Mouse (Mus musculus): ENCODE measurements around the gene Siae. TPM values are rescaled to one million over a fixed set of nuclear protein-coding genes. Genes with fewer than 3 reads are reported as not detected.

Gene Siae
- total RNA-seq, 2 experiments from 2014 or later, result 10.8 to 11.0 TPM

DNA sequence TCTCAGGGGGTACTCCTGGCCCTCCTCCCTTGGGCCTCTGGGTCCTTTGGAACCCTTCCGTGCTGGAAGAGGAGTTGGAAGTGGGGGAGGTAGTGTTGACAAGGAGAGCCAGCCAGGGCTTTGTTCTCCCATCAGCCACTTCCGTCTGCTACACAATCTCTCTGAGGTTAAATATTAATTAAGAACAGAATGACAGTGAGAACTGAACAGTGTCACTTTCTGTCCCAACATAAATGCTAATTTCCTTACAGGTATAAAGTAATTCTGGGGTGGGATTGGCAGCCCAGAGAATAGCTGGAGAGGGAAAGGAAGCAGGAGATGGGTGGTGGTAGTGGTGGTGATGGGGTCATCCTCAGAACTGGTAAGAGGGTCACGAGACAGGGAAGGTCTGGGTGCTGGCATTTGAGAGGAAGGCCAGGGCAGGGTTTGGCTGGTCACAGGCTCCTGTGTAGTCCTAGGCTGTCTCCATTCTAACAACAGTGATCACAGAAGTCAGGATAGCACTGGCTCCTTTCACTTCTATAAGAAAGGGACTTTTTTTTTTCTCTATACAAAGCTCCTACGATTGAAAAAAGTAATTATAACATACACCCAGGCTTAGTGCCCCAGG lies 13.2 kb downstream of the Siae start:
- no peak for ATAC-seq (replicated peaks; ENCODE audit: poor library complexity, severe bottlenecking)

DNA sequence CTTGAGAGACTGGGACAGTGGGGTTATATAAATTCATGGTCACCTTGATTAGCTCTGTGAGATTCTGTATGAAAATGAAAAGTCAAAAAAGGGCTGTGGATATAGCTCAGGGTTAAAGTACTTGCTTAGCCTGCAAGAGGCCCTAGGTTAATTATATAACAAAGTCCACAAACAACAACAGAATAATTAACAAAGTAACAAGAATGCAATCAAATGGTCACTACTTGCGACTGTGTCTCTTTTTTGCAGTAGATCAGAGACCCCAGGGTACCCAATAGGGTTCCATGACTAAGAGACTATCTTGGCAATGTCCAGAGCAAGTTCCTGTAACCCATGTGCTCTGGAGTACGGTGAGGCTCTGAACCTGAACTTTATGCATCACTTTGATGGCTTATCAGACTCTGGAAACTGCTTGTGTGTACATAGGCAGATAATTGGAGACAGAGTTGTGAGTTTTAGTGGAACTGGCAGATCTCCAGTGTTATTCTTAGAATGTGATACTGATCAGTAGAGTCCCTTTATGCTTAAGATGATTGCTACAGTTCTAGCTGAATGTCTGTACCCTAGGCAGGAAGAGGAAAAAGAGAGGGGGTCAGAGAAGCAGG lies 13.8 kb downstream of the Siae start:
- ATAC-seq (replicated peaks; ENCODE audit: poor library complexity, severe bottlenecking), result no peak

DNA sequence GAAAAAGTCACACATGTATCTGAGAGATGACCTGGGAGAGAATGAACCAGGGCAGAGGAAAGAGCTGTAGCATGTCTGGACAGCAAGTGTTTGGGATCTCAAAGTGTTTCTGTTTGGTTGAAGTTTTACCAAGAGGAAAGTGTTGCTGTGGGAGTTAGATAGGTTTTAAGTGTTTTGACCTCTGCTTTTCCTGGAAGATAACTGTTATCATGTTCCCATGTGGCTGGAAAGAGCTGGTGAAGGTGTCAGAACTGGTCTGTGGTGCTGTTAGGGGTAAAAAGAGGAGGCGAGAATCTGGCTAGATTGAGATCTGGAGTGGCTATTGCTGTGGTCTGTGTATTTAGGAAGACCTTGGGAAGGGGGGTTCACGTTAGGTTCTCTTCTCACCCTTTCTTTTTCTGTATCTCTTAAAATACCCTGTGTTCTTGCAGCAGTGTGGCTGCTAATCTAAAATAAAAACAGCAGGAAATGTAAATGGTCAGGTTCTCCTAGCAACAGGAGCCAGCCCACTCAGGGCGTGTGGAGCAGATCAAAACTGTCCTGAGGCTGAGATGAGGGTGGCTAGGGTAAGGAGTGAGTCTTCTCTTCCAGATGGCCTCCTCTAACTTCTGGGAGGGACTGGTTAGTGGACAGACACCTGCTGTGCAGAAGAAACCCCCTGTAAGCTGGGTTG lies 16.8 kb downstream of the Siae start:
- ATAC-seq (replicated peaks; ENCODE audit: poor library complexity, severe bottlenecking), result no peak

DNA sequence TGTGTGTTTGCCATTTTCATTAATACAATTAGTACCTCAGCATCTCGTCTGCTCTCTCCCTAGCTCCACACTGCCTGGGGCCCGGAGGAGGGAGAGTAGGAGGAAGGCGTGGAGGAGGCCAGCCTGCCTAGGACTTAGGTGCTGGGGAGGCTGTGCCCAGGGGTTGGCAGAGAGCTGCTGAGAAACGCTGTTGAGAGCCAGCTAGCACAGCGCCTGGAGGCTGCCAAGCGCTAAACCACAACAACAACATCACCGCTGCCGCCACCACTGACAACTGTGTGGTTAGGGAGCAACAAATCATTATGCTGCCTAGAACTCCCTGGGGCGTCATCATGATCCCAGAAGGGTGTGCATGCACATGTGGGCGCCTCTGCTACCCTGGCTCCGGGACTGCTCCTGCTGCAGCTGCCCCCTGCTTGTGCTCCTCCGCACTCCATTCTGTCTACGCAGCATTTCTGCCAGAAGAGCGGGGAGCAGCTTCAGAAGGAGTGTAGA lies 21.0 kb downstream of the Siae start:
- ATAC-seq (replicated peaks; ENCODE audit: poor library complexity, severe bottlenecking), result peak; percentile 81

DNA sequence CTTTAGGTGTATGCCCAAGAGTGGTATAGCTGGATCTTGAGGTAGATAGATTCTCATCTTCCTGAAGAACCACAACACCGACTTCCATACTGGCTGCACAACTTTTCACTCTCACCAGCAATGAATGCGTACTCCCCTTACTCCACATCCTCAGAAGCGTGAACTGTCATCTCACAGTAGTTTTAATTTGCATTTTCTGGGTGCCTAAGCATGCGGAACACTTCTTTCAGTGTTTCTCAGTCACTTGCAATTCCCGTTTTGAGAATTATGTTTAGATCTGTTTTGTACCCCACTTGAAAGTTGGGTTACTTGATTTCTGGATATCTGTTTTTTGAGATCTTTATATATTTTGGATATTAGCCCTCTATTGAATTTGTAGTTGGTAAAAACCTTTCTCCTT lies 28.1 kb downstream of the Siae start:
- no peak for ATAC-seq (replicated peaks; ENCODE audit: poor library complexity, severe bottlenecking)

DNA sequence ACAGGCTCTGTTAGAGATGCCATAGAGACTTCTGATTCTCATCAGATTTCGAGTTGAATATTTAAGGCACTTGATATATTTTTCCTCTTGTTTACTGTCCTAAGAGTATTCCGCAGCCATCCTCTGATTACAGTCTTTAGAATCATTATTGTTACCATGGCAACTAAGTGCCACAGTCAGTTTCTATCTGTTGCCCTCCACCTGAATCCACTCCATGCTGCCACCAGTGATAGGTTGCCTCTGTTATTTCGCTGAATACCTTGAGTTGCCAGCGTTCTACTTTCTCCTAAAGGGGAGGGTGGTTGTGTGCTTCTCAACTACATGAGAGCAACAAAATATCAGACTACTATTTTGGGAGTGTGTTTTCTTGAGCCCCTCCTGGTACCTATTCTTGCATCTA lies 31.2 kb downstream of the Siae start:
- ATAC-seq (replicated peaks; ENCODE audit: poor library complexity, severe bottlenecking), result no peak

DNA sequence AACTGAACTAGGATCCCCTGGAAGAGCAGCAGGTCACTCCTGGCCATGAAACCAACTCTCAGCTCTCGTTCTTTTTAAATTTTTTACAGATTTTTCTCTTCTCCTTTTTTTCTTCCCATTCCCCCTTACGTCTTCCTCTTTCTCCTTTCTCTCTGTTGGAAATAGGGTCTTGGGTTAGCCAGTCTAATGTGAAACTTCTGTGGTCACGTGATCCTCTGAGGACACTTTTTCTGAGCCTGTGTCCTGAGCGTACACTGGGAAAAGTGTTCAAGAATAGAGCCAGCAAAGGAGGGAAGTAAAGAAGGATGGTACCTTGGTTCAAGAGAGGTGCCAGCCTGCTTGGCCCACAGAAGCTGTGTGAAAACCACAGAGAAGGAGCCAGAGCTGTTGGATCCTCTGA lies 34.9 kb downstream of the Siae start:
- peak; percentile 74 for ATAC-seq (replicated peaks; ENCODE audit: poor library complexity, severe bottlenecking)

DNA sequence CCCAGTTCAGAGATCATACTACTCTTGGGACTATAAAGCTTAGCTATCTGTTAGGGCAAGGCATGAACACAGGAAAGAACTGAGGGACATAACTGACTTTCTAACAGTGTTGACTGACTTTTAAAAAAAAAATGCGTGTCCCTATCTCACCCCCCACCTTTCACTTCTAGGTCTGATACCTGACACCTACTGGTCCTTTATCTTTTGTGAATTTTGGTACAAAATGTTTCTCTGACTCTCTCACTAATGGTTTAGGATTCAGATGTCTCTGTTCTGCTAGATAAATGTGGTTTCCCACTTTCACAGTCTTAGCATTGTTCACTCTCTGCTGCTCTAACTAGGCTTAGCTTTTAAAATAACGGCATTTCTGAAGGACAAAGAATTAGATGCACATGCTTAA lies 36.5 kb downstream of the Siae start:
- no peak for ATAC-seq (replicated peaks; ENCODE audit: poor library complexity, severe bottlenecking)

DNA sequence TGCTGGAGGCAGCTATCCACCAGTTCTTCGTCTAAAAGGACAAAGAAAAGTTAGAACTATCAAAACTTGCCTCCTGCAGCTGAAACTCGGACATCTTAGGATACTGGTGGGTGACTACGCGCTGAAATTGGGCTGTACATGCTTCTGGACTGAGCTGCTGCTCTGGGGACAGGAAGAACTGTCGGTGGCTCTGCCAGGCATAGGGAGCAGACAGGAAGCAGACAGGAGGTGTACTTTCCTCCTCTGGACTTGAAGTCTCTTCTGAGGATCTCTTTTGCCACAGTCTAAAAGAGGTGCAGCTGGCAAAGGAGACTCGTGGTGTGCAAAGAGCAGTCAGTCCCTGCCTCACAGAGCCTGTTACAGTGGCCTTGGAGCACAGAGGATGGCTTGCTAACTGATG lies 37.1 kb downstream of the Siae start:
- no peak; the same call in 1 of the 2 replicates for ATAC-seq (replicated peaks; ENCODE audit: poor library complexity, severe bottlenecking)

DNA sequence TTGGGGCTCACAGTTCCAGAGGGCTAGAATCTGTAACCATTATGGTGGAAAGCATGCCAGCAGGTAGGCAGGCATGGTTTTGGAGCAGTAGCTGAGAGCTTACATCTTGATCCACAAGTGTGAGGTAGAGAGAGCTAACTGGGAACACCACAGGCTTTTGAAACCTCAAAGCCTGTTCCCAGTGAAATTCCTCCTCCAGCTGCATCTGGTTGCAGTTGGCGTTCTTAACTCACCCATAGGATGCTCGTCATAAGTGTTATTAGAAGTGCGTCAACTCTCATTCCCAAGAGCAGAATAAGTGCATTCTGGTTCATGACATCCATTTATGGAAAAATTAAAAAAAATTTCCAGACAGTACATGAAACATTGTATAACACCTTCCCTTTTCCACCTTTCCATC lies 38.2 kb downstream of the Siae start:
- no peak for ATAC-seq (replicated peaks; ENCODE audit: poor library complexity, severe bottlenecking)

DNA sequence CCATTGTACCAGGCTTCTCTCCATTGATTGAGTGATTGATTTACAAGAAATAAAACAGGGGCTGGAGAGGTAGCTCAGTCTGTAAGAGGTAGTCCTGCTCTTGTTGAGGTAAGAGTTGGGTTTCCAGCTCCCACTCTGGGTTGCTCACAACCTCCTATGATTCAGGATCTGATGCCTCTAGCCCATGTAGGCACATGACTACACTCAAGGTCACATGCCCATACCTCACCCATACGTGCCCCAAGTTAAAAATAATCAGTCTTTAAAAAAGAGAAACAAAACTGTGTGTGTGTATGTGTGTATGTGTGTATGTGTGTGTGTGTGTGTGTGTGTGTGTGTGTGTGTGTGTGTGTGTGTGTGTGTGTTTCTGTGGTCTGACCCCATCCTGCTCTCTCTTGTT lies 40.1 kb downstream of the Siae start:
- ATAC-seq (replicated peaks; ENCODE audit: poor library complexity, severe bottlenecking), result no peak; the same call in 1 of the 2 replicates

DNA sequence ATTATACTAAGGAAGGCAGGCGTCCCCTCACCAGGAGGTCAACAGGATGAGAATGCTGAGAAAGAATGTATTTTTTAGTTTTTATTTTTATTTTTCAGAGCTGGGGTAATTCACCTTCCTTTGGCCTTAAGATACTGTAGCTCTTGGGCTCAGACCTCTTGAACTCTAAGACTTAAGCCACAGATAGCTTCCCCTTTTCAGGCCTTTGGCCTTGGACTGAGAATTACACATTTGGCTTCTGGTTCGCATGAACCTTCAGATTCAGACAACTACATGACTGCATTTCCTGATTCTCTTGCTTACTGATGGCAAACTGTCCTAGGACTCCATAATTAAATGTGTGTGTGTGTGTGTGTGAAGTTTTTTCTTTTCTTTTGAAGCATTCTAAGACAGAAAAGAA lies 43.1 kb downstream of the Siae start:
- ATAC-seq (replicated peaks; ENCODE audit: poor library complexity, severe bottlenecking), result no peak; the same call in 1 of the 2 replicates

DNA sequence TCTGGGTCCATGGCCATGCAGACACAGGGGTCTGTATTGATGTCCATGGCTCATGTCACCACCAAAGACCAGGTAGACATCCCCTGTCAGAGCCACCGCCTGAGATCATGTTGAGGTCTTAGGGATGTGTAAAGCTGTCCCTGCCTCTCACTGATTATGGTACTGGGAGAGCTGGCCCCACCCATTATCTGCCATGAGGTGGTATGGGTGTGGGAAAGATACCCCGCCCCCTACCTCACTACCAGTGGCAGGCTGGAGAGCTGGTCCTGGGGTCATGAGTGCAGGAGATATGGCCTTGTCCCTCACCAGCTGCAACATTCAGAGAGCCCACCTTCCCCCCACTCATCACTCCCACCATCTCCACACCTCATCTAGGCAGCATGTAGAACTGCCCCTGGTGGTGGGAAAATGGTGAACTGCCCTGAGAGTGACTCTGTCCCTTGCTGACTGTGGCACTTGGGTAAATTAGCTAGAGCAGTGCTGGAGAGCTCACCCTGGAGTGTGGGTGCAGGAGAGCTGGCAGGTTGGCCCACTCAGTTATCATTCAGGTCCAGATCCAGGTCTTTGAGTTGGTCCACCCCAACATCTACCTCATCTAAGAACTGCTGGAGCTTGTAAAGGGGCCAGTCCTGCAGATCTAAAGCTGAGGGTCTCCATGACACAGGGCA lies 45.2 kb downstream of the Siae start:
- ATAC-seq (replicated peaks; ENCODE audit: poor library complexity, severe bottlenecking), result no peak

DNA sequence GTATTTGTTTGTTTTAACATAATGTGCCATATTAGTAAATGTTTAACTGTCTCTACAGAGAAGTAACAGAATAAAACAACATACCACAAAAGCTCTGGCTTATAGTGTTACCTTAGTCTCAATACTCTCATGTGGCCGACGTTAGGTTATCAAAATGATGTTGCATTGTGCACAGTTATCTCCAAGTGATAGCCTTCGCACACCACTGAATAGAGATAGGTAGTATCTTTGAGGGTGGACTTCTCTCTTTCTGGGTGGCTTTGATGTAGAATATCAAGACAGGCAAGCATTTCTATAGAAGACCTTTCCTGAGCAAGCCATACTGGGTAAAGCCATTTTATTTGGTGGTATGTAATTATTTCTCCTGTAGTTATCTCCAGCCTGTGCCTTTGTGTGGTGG lies 49.6 kb downstream of the Siae start:
- ATAC-seq (replicated peaks; ENCODE audit: poor library complexity, severe bottlenecking), result no peak

DNA sequence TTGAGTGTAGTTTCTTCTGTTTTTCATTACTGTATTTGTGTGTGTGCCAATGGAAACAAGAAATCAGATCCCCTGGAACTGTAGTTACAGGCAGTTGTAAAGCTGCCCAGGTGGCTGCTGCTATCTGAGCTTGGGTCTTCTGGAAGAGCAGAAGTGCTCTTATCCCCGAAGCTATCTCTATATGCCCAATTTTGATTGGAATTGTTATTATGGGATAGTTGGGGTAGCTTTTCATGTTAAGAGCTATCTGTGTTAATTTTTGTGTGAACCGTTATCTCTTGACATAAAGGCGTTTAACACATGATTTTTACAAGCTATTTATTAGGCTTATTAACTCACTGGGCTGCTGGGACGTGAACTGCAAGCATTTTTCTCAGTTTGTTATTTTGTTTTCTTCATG lies 54.1 kb downstream of the Siae start:
- no peak for ATAC-seq (replicated peaks; ENCODE audit: poor library complexity, severe bottlenecking)

DNA sequence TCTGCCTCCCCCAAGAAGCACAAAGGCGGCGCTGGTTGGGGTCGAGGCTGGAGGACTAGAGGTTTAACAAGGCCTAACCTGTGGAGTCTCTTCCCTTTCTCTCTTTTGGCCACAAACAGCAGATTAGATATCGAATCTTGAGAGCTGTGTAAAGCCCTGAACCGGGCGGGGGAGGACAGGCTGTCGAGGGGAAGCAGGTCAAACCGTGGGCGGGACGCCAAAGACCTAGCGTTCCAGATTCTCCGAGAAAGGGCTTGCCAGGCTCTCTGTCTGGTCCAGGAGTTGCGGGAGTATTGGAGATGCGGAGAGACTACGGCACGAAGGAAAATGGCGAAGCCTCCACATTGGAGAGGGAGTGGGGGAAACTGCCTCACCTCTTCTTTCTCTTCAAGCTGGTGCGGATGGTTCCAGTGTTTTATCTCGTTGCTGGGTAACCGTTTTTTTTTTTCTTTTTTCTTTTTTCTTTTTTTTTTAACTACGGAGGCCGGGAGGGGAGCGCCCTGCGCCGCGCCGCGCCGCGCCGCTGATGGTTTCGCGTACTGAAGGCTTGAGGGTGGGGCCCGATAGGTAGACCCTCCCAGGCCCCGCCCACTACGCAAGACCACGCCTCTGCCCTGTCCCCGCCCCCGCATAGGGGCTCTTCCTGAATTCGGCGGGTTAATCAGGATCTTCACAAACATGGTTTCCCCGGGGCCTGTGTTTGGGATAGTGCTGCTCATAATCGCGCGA lies 57.8 kb downstream of the Siae start, which contains the start of gene Spa17:
Gene Spa17 (minus strand): TSS at position 541 of the 729 bp plus-strand sequence.
- ATAC-seq (replicated peaks; ENCODE audit: poor library complexity, severe bottlenecking), result peak; percentile 98

DNA sequence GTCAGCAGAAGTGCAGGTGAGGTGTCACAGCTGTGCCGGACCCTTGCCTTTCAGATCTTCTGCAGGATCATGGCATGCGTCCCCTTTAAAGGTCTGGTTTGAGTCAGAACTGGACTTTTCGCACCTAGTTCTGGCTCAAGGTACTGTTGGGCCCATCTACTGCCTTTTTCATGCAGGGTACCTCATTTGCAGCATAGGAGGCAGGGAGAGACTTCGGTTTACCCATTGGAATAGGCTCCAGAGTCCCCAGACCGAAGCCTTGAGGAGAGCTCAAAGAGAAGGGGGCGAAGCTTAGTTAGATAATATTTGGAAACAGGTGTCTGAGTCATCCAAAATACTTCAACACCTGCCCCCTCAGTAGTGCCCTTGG lies 58.4 kb downstream of the Siae start:
- no peak; the same call in 1 of the 2 replicates for ATAC-seq (replicated peaks; ENCODE audit: poor library complexity, severe bottlenecking)

DNA sequence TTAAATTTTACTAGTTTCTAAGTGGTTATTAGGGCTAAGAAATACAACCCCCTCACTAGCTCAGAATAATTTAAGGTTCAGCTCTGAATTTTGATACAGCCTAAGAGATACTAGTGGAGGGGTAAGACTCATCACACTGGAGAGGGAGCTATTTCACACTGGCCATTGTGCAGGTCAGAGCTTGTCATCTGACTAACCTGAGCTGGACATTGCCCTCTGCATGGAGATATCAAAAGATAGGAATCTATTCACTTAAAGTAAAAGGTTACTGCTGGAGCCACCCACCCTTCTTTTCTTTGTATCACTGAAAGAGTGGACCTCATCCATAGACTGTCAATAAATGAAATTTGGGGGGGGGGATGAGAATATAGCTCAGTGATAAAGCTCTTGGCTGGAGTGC lies 58.8 kb downstream of the Siae start:
- no peak for ATAC-seq (replicated peaks; ENCODE audit: poor library complexity, severe bottlenecking)

DNA sequence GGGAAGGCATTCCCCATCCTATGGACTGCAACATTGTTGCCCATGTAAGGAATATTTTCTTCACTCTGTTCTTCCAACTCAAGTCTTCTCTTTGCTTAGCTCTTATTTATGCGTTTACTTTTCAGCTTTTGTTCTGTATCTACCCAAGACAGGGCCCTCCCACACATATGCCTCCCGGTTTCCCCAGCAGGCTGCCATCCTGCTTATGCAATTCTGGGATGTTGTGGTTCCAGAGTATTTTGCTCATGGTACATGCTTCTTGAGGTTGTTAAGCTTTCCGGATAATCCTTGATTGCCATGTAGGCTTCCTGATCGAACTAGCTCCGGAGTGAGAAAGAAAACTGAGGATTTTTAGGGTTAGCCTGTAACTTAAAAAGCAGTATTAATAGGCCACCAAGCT lies 59.7 kb downstream of the Siae start:
- no peak for ATAC-seq (replicated peaks; ENCODE audit: poor library complexity, severe bottlenecking)

DNA sequence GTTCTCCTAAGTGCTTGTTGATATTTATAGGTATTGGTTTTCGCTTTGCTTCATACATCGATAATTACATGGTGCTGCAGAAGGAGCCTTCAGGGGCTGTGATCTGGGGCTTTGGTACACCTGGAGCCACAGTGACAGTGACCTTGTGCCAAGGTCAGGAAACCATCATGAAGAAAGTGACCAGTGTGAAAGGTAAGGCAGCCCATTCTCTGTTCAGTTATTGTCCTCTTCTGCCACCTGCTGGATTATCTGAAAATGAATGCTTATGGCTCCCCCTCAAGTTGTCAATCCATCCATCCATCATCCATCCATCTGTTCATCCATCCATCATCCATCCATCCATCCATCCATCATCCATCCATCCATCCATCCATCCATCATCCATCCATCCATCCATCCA lies 61.3 kb downstream of the Siae start:
- peak; percentile 42 for ATAC-seq (replicated peaks; ENCODE audit: poor library complexity, severe bottlenecking)

DNA sequence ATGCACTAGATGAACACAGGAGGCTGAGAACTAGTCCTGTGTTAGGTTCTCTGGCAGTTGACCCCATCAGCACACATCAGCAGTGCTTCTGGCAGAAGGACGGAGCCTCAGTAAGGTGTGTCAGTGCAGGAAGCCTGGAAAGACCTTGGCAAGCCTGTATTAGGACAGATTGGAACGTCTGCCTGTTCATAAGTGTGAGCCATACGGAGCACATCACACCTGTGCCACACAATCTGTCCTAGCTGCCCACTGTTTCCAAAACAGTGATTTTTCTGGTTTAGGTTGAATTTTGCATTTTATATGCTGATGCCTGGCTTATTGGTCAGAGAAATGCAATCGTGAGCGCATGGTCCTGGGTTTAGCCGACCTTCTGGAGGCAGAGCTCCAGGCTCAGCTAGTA lies 65.8 kb downstream of the Siae start:
- ATAC-seq (replicated peaks; ENCODE audit: poor library complexity, severe bottlenecking), result no peak

Data from granulocyte monocyte progenitor cell, adult 5-6 weeks (primary cell).